Mouse (Mus musculus): Measurements from ENCODE around the gene Atp13a1. TPM values are rescaled to one million over a fixed set of nuclear protein-coding genes. Genes with fewer than 3 reads are reported as not detected.

Gene Atp13a1
- polyA plus RNA-seq, 1 experiment from 2014 or later: 35.8 TPM

- no peak overlapping the region for H3K4me3 ChIP-seq (ENCODE audit: low read depth, low read length)
- H3K9ac ChIP-seq (ENCODE audit: low read depth, low read length): no peak overlapping the region
- no peak overlapping the region for H3K4me2 ChIP-seq (replicated peaks; ENCODE audit: low read depth, low read length)
- H3K27me3 ChIP-seq (ENCODE audit: control insufficient read depth, insufficient read depth, low read length): no peaks in the 10 kb centered on the region
- no peak overlapping the region for H3K27ac ChIP-seq (ENCODE audit: low read depth, low read length)
- no peaks in the 10 kb centered on the region for H3K4me1 ChIP-seq (replicated peaks; ENCODE audit: control insufficient read depth, insufficient read depth, low read length)
- ATAC-seq (ENCODE audit: low FRiP score) (no peak), DNase-seq (ENCODE audit: low spot score) (peak; percentile 20)
- WGBS: 40% methylated on average over 3 of the region's 3 CpGs
- no peaks in the 10 kb centered on the region for H3K9me3 ChIP-seq (ENCODE audit: control insufficient read depth, low read length)
- no peaks in the 10 kb centered on the region for H3K36me3 ChIP-seq (ENCODE audit: control insufficient read depth, insufficient read depth, low read length)
Measured at GRCm38 (mm10) chr8:69849899-69850298, 58.9 kb downstream of the Atp13a1 start.

GRCm38 (mm10) chr8:69850926-69851506, 60.1 kb downstream of the Atp13a1 start:
- H3K4me2 ChIP-seq (replicated peaks; ENCODE audit: low read depth, low read length): no peak overlapping the region
- no peaks in the 10 kb centered on the region for H3K27me3 ChIP-seq (ENCODE audit: control insufficient read depth, insufficient read depth, low read length)
- no peaks in the 10 kb centered on the region for H3K4me1 ChIP-seq (replicated peaks; ENCODE audit: control insufficient read depth, insufficient read depth, low read length)
- H3K9ac ChIP-seq (ENCODE audit: low read depth, low read length): no peak overlapping the region
- 82% methylated on average over 7 of the region's 7 CpGs for WGBS
- H3K36me3 ChIP-seq (ENCODE audit: control insufficient read depth, insufficient read depth, low read length): no peaks in the 10 kb centered on the region
- no peak overlapping the region for H3K4me3 ChIP-seq (ENCODE audit: low read depth, low read length)
- no peaks in the 10 kb centered on the region for H3K9me3 ChIP-seq (ENCODE audit: control insufficient read depth, low read length)
- no peak overlapping the region for H3K27ac ChIP-seq (ENCODE audit: low read depth, low read length)
- ATAC-seq (ENCODE audit: low FRiP score): no peak
- DNase-seq (ENCODE audit: low spot score): no peak

GRCm38 (mm10) chr8:69853869-69854268, 62.9 kb downstream of the Atp13a1 start:
- no peak for ATAC-seq (ENCODE audit: low FRiP score)
- H3K9me3 ChIP-seq (ENCODE audit: control insufficient read depth, low read length): no peaks in the 10 kb centered on the region

More at GRCm38 (mm10) chr8:69853869-69854268, 62.9 kb downstream of the Atp13a1 start:
- no peak overlapping the region for H3K4me2 ChIP-seq (replicated peaks; ENCODE audit: low read depth, low read length)
- H3K36me3 ChIP-seq (ENCODE audit: control insufficient read depth, insufficient read depth, low read length): no peaks in the 10 kb centered on the region
- H3K27ac ChIP-seq (ENCODE audit: low read depth, low read length): no peak overlapping the region
- H3K4me1 ChIP-seq (replicated peaks; ENCODE audit: control insufficient read depth, insufficient read depth, low read length): no peaks in the 10 kb centered on the region
- no peak overlapping the region for H3K4me3 ChIP-seq (ENCODE audit: low read depth, low read length)
- no peak for DNase-seq (ENCODE audit: low spot score)
- no peaks in the 10 kb centered on the region for H3K27me3 ChIP-seq (ENCODE audit: control insufficient read depth, insufficient read depth, low read length)
- 92% methylated on average over 10 of the region's 10 CpGs for WGBS
- H3K9ac ChIP-seq (ENCODE audit: low read depth, low read length): no peak overlapping the region

Other genes starting within 250 kb of the Atp13a1 start
- gene Zfp868, start 165.6 kb upstream of the Atp13a1 start, polyA plus RNA-seq (2014; fragmentation: Nextera tagmentation; extraction: Ambion mirVana): 42.2 and 44.3 TPM in 2 replicates
- 2.3 and 3.1 TPM in 2 replicates for gene Zfp964, start 136.7 kb upstream of the Atp13a1 start, polyA plus RNA-seq (2014; fragmentation: Nextera tagmentation; extraction: Ambion mirVana)
- 32.1 and 38.8 TPM in 2 replicates for gene Zfp869, start 80.4 kb upstream of the Atp13a1 start, polyA plus RNA-seq (2014; fragmentation: Nextera tagmentation; extraction: Ambion mirVana)
- 7.2 and 9.2 TPM in 2 replicates for gene Zfp963, start 41.2 kb upstream of the Atp13a1 start, polyA plus RNA-seq (2014; fragmentation: Nextera tagmentation; extraction: Ambion mirVana)
- 0.66 TPM in 1 of 2 replicates, not detected in the other for gene Gm20422, start 16.3 kb upstream of the Atp13a1 start, polyA plus RNA-seq (2014; fragmentation: Nextera tagmentation; extraction: Ambion mirVana)
- 41.5 and 44.5 TPM in 2 replicates for gene Zfp866, start within 50 bp of the Atp13a1 start, polyA plus RNA-seq (2014; fragmentation: Nextera tagmentation; extraction: Ambion mirVana)
- gene Gmip, start 17.5 kb downstream of the Atp13a1 start, polyA plus RNA-seq (2014; fragmentation: Nextera tagmentation; extraction: Ambion mirVana): 9.0 and 9.4 TPM in 2 replicates
- gene Lpar2, start 31.3 kb downstream of the Atp13a1 start, polyA plus RNA-seq (2014; fragmentation: Nextera tagmentation; extraction: Ambion mirVana): 1.2 and 1.7 TPM in 2 replicates
- gene Pbx4, start 41.3 kb downstream of the Atp13a1 start, polyA plus RNA-seq (2014; fragmentation: Nextera tagmentation; extraction: Ambion mirVana): 41.5 and 42.5 TPM in 2 replicates
- gene Cilp2, start 96.5 kb downstream of the Atp13a1 start, polyA plus RNA-seq (2014; fragmentation: Nextera tagmentation; extraction: Ambion mirVana): 0.50 and 0.73 TPM in 2 replicates
- gene Tssk6, start 111.0 kb downstream of the Atp13a1 start, polyA plus RNA-seq (2014; fragmentation: Nextera tagmentation; extraction: Ambion mirVana): 4.2 and 4.3 TPM in 2 replicates
- 169 and 174 TPM in 2 replicates for gene Ndufa13, start 111.4 kb downstream of the Atp13a1 start, polyA plus RNA-seq (2014; fragmentation: Nextera tagmentation; extraction: Ambion mirVana)
- gene Yjefn3, start 111.5 kb downstream of the Atp13a1 start, polyA plus RNA-seq (2014; fragmentation: Nextera tagmentation; extraction: Ambion mirVana): 4.6 and 6.1 TPM in 2 replicates
- gene Gatad2a, start 205.2 kb downstream of the Atp13a1 start, polyA plus RNA-seq (2014; fragmentation: Nextera tagmentation; extraction: Ambion mirVana): 48.8 and 62.0 TPM in 2 replicates